Mouse (Mus musculus) liver, adult 2 months (tissue): ENCODE measurements around the gene Wdr34.

Source experiments
- CTCF ChIP-seq: fragments of 200-500 bp; IDR thresholded peaks from 2 replicates; pipeline ENCODE4 v1.5.1; 2011; ENCODE audit warnings: low read depth, low read length, control low read depth
- POLR2A ChIP-seq: fragments of 200-500 bp; IDR thresholded peaks from 2 replicates; pipeline ENCODE4 v1.6.1; 2011; ENCODE audit warnings: low read length, control low read depth; ENCODE audit not compliant: insufficient read depth; ENCODE audit errors: extremely low read depth

DNA sequence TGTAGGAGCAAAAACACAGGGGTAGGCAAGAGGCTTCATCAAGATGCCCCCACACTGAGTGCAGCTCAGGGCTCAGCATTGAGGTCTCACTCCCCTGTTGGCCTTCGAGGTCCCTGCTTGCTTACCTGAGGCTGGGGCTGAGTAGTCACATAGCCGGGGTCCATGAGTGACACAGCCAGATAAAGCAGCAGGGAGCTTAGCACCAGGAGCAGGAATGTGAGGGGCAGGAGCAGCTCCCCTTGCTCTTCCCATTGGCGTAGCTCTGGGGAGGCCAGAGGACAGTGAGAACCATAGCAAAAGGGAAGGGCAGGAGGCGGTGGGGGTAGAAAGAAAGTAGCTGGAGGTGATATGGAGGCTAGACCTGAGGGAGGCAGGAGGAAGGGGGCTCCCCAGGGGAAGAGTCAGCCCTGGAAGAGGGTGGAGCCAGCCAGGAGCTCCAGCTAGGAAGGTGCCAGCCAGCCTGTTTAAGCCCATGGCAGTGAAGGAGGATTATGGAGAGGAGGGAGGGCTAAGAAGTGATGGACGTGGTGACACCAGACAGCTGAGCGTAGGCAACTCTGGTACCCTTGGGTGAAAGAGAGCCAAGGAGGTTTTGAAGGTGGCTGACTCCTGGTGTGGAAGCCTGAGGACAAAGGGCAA is 43.7 kb upstream of the Wdr34 start:
- TF ChIP-seq POLR2A (no peak), CTCF (no peak)
